Mouse (Mus musculus) CH12.LX (cell line): ENCODE results near the gene Htt. TPM values are rescaled to one million over a fixed set of nuclear protein-coding genes. Genes with fewer than 3 reads are reported as not detected.

Experiments used
- DNase-seq: peaks from one replicate; pipeline ENCODE4 v3.0.0-alpha.2; 2013; ENCODE audit errors: extremely low read depth
- H3K27ac ChIP-seq: 2 replicates; pipeline ENCODE4 v1.5.1; 2012; ENCODE audit warnings: low read depth, mild to moderate bottlenecking, control low read depth, moderate library complexity; ENCODE audit not compliant: insufficient read depth
- H3K27me3 ChIP-seq: replicated peaks from 2 replicates; pipeline ENCODE3; 2012; ENCODE audit warnings: inconsistent platforms
- H3K36me3 ChIP-seq, 2 experiments: replicated peaks in 1 of 2; 2 replicates each; pipeline versions ENCODE3 to v1.6.1; 2012; ENCODE audit warnings: inconsistent platforms in 1 of 2, low read length in 1 of 2, mild to moderate bottlenecking in 1 of 2, mixed read lengths in 1 of 2, moderate library complexity in 1 of 2; ENCODE audit not compliant: control insufficient read depth in 1 of 2, insufficient read depth in 1 of 2
- H3K4me1 ChIP-seq, 2 experiments: 2 replicates each; pipeline ENCODE4 v1.6.1; 2012; ENCODE audit warnings: inconsistent platforms in 1 of 2, moderate library complexity in 1 of 2; ENCODE audit not compliant: insufficient read depth in 2 of 2, control insufficient read depth in 1 of 2
- H3K4me2 ChIP-seq: 2 replicates; pipeline ENCODE4 v1.6.1; 2012; ENCODE audit warnings: low read depth, mild to moderate bottlenecking, control low read depth; ENCODE audit not compliant: poor library complexity, insufficient read depth, severe bottlenecking
- H3K4me3 ChIP-seq, 3 experiments: fragments of 150-350 bp in 1 of 3; sonication (generic) in 1 of 3; replicated peaks in 1 of 3; 2 replicates each; pipeline versions ENCODE3 to v1.5.1; 2011 to 2012; ENCODE audit warnings: low read depth in 2 of 3, low read length in 2 of 3, mild to moderate bottlenecking in 2 of 3, moderate library complexity in 2 of 3, control low read depth in 1 of 3, improper control_type of control experiment in 1 of 3, inconsistent platforms in 1 of 3, mixed read lengths in 1 of 3; ENCODE audit not compliant: poor library complexity in 1 of 3
- H3K79me2 ChIP-seq: replicated peaks from 2 replicates; pipeline ENCODE4 v1.6.1; 2012; ENCODE audit warnings: mild to moderate bottlenecking, moderate library complexity; ENCODE audit not compliant: control insufficient read depth, poor library complexity, insufficient read depth, severe bottlenecking; ENCODE audit errors: extremely low read depth
- H3K9ac ChIP-seq: 2 replicates; pipeline ENCODE4 v1.6.1; 2012; ENCODE audit warnings: low read depth, mild to moderate bottlenecking, control low read depth, moderate library complexity; ENCODE audit not compliant: insufficient read depth
- H3K9me3 ChIP-seq: replicated peaks from 2 replicates; pipeline ENCODE3; 2012; ENCODE audit warnings: low read length, inconsistent platforms, mixed read lengths
- CHD1 ChIP-seq: IDR thresholded peaks from 2 replicates; pipeline ENCODE4 v1.6.1; 2012; ENCODE audit warnings: low read depth, low read length, improper control_type of control experiment, inconsistent platforms
- CHD2 ChIP-seq: IDR thresholded peaks from 2 replicates; pipeline ENCODE4 v1.6.1; 2011; ENCODE audit warnings: low read length, improper control_type of control experiment
- E2F4 ChIP-seq: IDR thresholded peaks from 2 replicates; pipeline ENCODE4 v1.6.1; 2011; ENCODE audit warnings: low read depth, low read length, improper control_type of control experiment; ENCODE audit not compliant: insufficient replicate concordance
- ELF1 ChIP-seq: IDR thresholded peaks from 2 replicates; pipeline ENCODE4 v1.6.1; 2014; ENCODE audit warnings: low read depth, mild to moderate bottlenecking, inconsistent platforms, low read length, improper control_type of control experiment
- EP300 ChIP-seq: IDR thresholded peaks from 2 replicates; pipeline ENCODE4 v1.6.1; 2011; ENCODE audit warnings: low read length, improper control_type of control experiment
- GABPA ChIP-seq: IDR thresholded peaks from 2 replicates; pipeline ENCODE4 v1.6.1; 2012; ENCODE audit warnings: low read depth, low read length, improper control_type of control experiment, inconsistent platforms; ENCODE audit not compliant: insufficient replicate concordance
- HCFC1 ChIP-seq: IDR thresholded peaks from 2 replicates; pipeline ENCODE4 v1.6.1; 2012; ENCODE audit warnings: low read depth, mild to moderate bottlenecking, inconsistent platforms, low read length, improper control_type of control experiment
- JUND ChIP-seq: conservative IDR thresholded peaks from 2 replicates; pipeline ENCODE4 v1.6.1; 2011; ENCODE audit warnings: low read depth, low read length, improper control_type of control experiment
- KAT2A ChIP-seq: IDR thresholded peaks from 2 replicates; pipeline ENCODE4 v1.6.1; 2012; ENCODE audit warnings: low read length, improper control_type of control experiment, inconsistent platforms; ENCODE audit not compliant: insufficient replicate concordance
- MAFK ChIP-seq: IDR thresholded peaks from 2 replicates; pipeline ENCODE4 v1.6.1; 2011; ENCODE audit warnings: low read length, improper control_type of control experiment; ENCODE audit not compliant: insufficient replicate concordance
- MAX ChIP-seq: IDR thresholded peaks from 2 replicates; pipeline ENCODE4 v1.6.1; 2011; ENCODE audit warnings: low read length, improper control_type of control experiment
- MXI1 ChIP-seq: IDR thresholded peaks from 2 replicates; pipeline ENCODE4 v1.6.1; 2011; ENCODE audit warnings: mild to moderate bottlenecking, low read depth, low read length, improper control_type of control experiment
- MYC ChIP-seq: IDR thresholded peaks from 2 replicates; pipeline ENCODE4 v1.6.1; 2011; ENCODE audit warnings: low read depth, mild to moderate bottlenecking, improper control_type of control experiment, low read length
- NELFE ChIP-seq: IDR thresholded peaks from 2 replicates; pipeline ENCODE4 v1.6.1; 2011; ENCODE audit warnings: low read depth, low read length, improper control_type of control experiment
- NRF1 ChIP-seq: IDR thresholded peaks from 2 replicates; pipeline ENCODE4 v1.6.1; 2014; ENCODE audit warnings: low read depth, mild to moderate bottlenecking, inconsistent platforms, low read length, improper control_type of control experiment, moderate library complexity
- POLR2AphosphoS2 ChIP-seq: IDR thresholded peaks from 2 replicates; pipeline ENCODE4 v1.6.1; 2011; ENCODE audit warnings: low read depth, low read length, improper control_type of control experiment
- RAD21 ChIP-seq: IDR thresholded peaks from 2 replicates; pipeline ENCODE4 v1.6.1; 2011; ENCODE audit warnings: low read depth, mild to moderate bottlenecking, low read length, improper control_type of control experiment, moderate library complexity
- SIN3A ChIP-seq: IDR thresholded peaks from 2 replicates; pipeline ENCODE4 v1.6.1; 2012; ENCODE audit warnings: low read length, improper control_type of control experiment, inconsistent platforms
- SMC3 ChIP-seq: IDR thresholded peaks from 2 replicates; pipeline ENCODE4 v1.6.1; 2011; ENCODE audit warnings: low read depth, low read length, improper control_type of control experiment
- TBP ChIP-seq: conservative IDR thresholded peaks from 2 replicates; pipeline ENCODE4 v1.6.1; 2011; ENCODE audit warnings: low read depth, low read length, improper control_type of control experiment
- ZMIZ1 ChIP-seq: IDR thresholded peaks from 2 replicates; pipeline ENCODE4 v1.6.1; 2012; ENCODE audit warnings: low read depth, mild to moderate bottlenecking, inconsistent platforms, low read length, improper control_type of control experiment
- ZNF384 ChIP-seq: IDR thresholded peaks from 2 replicates; pipeline ENCODE4 v1.6.1; 2012; ENCODE audit warnings: low read depth, low read length, improper control_type of control experiment, inconsistent platforms
- dilution Hi-C: fragments of 300-500 bp; cut with MboI; formaldehyde crosslinking; loops from 2 replicates; pipeline ENCODE4 v1.14.3; 2020; ENCODE audit warnings: low sequenced_read_pairs; ENCODE audit not compliant: extremely low pct_unique_long_range_greater_than_20kb, extremely low pct_ligation_motif_present
- in situ Hi-C: fragments of 300-500 bp; cut with MboI; formaldehyde crosslinking; loops from 3 replicates; pipeline ENCODE4 v1.14.3; 2019; ENCODE audit warnings: low sequenced_read_pairs, low pct_ligation_motif_present, low pct_unique_long_range_greater_than_20kb, mixed read lengths
- polyA plus RNA-seq: library from polyadenylated mRNA; unstranded; fragments of >175 nt; gene quantifications from 2 replicates; pipeline ENCODE4 v1.2.1, GENCODE M21; 2012; ENCODE audit warnings: low read depth; ENCODE audit not compliant: insufficient read length
- total RNA-seq, 2 experiments: library from RNA; depleted of rRNA; stranded (reverse); fragments of 300-350 nt in 1 of 2; fragments of >200 nt in 1 of 2; gene quantifications; 2 replicates each; pipeline ENCODE4 v1.2.3; 2012 to 2014

The Htt gene
- total and polyA plus RNA-seq, 3 experiments = 10.2 to 18.1 (median 18.1) TPM

DNA sequence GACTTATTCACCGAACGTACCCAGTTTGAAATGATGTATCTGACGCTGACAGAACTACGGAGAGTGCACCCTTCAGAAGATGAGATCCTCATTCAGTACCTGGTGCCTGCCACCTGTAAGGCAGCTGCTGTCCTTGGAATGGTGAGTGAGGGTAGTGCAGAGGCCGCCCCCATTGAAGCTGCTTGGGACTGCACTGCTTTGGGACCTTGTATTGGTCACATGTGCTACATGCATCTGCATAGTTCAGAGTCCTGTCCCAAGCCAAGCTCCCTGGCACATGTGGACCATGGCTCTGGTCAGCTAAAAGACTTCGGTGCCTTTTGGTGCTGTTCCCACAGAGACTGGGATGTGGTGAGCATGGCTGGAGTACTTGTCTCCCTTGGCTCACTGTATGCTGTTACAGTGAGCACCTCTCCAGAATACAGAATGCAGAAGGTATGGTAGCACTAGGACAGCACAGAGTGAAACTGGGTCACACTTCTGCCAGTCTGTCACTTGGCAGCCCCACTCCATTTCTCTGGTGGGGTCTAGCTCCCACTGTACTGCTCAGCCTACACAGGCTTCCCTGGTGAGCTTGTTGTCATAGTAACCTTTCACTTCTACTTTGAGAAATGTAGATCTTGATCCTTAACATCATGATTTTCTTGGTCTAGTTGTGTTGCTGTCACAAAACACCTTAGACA lies 138.4 kb downstream of the Htt start:
- Histone ChIP-seq H3K4me3 (no peak overlapping the region), H3K27me3 (no peaks in the 10 kb centered on the region), H3K79me2 (no peaks in the 10 kb centered on the region), H3K4me2 (no peak overlapping the region), H3K9me3 (no peaks in the 10 kb centered on the region), H3K4me1 (no peaks in the 10 kb centered on the region), H3K36me3 (peaks cover 81 to 96% of the 10 kb centered on the region in 2 experiments), H3K9ac (no peak overlapping the region), H3K27ac (no peak overlapping the region)
- dilution Hi-C loops = no loop called here
- DNase-seq = no peak
- no peak for TF ChIP-seq E2F4
- TF ChIP-seq HCFC1 = no peak
- no peak for TF ChIP-seq TBP
- no peak for TF ChIP-seq KAT2A
- TF ChIP-seq POLR2AphosphoS2 = no peak
- no peak for TF ChIP-seq MAFK
- no peak for TF ChIP-seq GABPA
- TF ChIP-seq NRF1 = no peak
- no peak for TF ChIP-seq ZMIZ1
- no peak for TF ChIP-seq JUND
- no peak for TF ChIP-seq CHD1
- TF ChIP-seq SMC3 = no peak
- no peak for TF ChIP-seq MXI1
- TF ChIP-seq MYC = no peak
- no peak for TF ChIP-seq SIN3A
- TF ChIP-seq ZNF384 = no peak
- TF ChIP-seq CHD2 = no peak
- TF ChIP-seq RAD21 = no peak
- TF ChIP-seq NELFE = no peak
- TF ChIP-seq EP300 = no peak
- in situ Hi-C loops = no loop called here

DNA sequence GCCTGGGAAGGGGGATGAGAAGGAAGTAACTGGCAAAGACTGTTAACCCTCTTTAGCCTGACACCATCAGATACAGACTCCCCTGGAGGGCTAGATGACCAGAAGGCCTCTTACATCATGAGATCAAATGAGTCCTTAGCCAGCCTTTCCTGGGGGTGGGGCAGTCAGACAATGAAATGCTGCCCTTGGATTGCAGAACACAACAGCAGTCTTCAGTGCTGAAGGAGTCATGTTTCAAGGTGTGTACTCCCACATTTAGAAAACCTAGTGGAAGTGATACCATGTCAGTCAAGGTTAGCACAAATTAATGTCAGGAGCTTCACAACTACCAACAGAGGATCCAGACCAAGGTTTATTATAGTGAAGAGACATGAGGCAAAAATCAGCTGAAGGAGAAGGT lies 140.8 kb downstream of the Htt start:
- Histone ChIP-seq H3K4me3 (no peak overlapping the region), H3K27me3 (no peaks in the 10 kb centered on the region), H3K27ac (no peak overlapping the region), H3K4me2 (no peak overlapping the region), H3K9me3 (no peaks in the 10 kb centered on the region), H3K4me1 (no peaks in the 10 kb centered on the region), H3K79me2 (no peaks in the 10 kb centered on the region), H3K9ac (no peak overlapping the region), H3K36me3 (peaks cover 82 to 96% of the 10 kb centered on the region in 2 experiments)
- DNase-seq = no peak
- in situ Hi-C loops (no loop called here), dilution Hi-C loops (no loop called here)
- TF ChIP-seq ELF1 = no peak
- TF ChIP-seq NELFE = no peak
- TF ChIP-seq MAFK = no peak
- TF ChIP-seq MYC = no peak
- TF ChIP-seq MAX = no peak
